Mouse (Mus musculus): ENCODE data around the gene Brinp3.

Brinp3 gene

DNA sequence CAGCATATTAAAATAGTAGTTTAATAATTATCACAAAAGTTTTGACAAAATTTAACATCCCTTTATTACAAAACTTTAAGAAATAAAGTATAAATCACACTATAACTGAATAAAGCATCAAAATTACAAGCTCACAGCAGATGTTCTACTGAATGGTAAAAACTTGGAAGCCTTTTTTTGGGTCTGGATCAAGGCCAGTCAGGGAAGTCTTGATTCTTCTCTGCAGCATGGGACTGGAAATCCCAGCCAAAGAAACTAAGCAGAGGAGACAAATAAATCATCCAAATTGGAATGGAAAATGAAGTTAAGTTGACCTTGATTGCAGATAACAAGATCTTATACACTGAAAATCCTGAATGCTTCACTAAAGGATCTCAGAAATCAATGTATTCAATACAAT lies 298.3 kb downstream of the Brinp3 start:
- DNase-seq (ENCODE audit: low spot score in 2 of 2) = no peak

DNA sequence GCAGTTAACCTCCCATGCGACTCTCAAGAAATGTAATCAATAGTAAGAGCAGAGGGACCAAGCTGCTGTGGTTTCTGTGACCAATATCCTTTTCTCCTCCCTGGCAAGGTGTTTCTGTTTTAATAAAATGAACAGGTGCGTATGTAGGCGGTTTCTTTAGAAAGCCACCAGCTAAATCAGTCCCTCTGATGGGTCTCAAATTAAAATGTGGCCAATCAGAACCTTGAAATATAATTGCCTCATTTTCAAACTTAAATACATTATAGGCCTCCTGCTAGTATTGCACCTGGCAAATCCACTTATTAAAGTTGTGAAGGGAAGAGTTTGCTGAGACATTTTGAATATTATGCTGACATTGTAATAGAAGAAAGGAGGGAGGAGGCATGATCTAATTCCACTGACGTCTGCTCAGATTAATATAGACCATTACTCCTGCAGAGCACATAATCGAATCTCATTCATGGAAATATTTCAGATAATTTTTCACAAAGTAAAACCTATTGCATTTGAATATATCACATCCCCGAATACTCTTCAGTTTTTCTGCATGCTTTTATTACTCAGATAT lies 305.5 kb downstream of the Brinp3 start:
- no peak for DNase-seq (ENCODE audit: low spot score in 2 of 2)

DNA sequence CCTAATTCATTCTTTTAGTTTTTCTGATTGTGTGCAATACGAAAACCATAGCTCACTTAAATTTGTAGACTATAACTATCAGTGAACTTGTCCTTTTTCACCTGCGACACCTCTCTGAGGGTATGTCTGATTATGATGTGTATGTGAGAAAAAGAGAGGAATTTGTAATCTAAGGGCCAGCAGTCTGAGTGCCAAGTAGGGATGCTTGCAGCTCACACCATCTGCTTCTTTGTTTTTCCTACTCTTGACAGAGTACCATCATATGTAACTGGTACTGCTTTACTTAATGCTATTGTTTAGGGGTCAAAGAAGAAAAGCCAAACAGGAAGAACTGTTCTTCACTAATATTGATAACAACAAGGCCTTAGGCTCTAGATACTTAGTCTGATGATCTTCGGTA lies 307.3 kb downstream of the Brinp3 start:
- no peak for DNase-seq (ENCODE audit: low spot score in 2 of 2)

DNA sequence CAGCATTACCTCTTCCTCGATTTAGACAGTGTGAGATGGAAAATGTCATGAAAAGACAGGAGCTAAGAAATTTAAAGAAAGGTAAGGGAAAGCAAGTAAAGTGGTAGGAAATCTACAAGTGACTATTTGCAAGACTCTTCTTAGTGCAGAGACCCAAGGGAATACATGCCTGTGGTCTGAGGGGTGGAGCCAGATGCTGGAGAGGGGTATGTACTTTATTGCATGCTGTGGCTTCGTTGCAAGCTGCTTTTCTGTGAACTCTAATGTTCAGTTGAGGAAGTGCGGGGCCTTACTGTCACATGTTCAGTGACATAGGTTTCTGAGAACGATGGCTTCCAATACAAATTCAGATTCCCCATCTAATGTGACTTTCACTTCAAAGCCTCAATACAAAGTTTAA lies 313.2 kb downstream of the Brinp3 start:
- no peak for DNase-seq (ENCODE audit: low spot score in 2 of 2)

DNA sequence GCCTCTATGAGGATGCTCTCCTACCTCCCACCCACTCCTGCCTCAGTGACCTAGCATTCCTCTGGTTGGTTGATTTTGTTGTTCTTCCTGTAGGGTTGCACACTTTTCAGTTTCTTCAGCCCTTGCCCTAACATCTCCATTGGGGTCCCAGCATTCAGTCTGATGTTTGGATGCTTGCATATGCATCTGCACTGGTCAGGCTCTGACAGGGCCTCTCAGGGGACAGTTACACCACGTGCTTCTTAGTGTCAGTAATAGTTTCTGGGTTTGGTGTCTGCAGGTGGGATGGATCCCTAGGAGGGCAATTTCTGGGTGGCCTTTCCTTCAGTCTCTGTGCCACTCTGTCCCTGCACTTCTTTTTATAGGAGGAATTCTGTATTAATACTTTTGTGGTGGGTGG lies 339.3 kb downstream of the Brinp3 start:
- no peak for DNase-seq (ENCODE audit: low spot score in 2 of 2)

DNA sequence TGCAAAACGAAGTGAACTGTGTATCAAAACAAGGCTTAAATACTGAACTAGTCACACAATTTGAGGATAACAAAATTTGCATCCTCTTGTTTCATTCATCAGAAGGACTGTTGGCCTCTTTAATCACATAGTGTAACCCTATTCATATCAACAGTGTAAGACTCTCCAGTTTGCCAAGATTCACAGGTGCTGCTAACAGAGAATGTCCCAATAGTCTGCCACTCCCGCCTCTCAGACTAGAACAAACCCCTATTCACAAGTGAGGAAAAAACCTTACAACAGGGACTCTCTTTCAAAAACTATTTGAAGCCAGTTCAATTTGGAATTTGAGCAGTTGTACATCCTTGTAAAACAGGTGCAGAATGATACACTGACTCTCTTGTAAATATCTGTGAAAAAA lies 349.5 kb downstream of the Brinp3 start:
- no peak for DNase-seq (ENCODE audit: low spot score in 2 of 2)

DNA sequence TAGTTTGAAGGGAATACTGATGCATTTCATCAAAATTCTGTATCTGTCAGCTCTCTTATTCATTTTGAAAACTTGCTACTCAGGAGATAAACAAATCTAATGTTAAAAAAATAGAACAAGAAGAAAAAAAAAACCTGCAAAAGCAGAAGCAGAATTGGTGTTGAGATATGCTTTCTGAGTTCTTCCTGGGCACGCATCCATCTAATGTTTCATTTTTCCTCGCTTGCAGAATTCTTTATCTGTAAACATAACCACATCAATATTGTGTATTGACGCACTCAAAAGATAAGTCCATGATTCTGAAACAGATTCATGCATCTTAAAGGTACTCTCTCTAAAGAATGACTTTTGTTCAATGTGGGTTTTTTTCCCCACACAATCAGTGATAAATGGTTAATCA lies 354.3 kb downstream of the Brinp3 start:
- DNase-seq (ENCODE audit: low spot score in 2 of 2) = no peak

DNA sequence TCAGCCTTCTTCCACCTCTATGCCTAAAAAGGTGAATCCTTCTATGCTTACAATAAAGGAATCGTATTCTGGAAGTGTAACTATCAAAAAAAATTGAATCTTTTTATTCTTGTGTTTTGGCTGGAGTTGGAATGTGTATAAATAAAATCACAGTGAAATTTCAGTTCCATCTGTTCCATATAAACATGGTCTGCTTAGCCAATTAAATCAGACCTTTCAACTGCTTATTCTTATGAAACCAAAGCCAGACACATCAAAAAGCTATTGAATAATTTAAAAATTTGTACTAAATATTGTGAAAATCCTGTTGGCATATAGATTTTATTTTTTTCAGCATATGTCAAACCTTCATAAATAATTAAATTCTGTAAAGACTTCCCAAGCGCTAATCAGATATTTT lies 355.6 kb downstream of the Brinp3 start:
- no peak for DNase-seq (ENCODE audit: low spot score in 2 of 2)

DNA sequence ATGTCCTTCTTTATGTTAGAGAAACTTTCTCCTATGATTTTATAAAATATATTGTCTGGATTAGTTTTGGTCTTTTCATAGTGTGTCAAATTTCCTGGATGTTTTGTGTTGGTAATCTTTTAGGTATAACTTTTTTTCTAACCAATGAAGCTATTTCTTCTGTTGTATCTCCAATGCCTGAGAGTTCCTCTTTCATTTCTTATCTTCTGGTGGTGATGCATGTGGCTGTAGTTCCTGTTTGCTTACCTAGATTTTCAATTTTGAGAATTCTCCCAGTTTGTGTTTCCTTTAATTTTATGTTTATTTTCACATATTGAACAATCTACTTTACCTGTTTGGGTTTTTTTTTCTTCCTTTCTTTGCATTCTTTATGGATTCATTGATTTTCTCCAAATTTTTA lies 404.1 kb downstream of the Brinp3 start:
- no peak for DNase-seq (ENCODE audit: low spot score in 2 of 2)

DNA sequence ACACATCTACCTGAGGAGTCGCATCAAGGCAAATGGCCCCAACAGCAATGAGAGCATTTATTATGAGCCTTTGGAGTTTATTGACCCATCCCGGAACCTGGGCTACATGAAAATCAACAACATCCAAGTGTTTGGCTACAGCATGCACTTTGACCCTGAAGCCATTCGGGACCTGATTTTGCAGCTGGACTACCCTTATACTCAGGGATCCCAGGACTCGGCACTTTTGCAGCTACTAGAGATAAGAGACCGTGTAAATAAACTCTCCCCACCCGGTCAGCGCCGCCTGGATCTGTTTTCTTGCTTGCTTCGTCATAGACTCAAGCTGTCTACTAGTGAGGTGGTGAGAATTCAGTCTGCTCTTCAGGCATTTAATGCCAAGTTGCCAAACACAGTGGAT lies 407.1 kb downstream of the Brinp3 start:
- no peak for DNase-seq (ENCODE audit: low spot score in 2 of 2)

DNA sequence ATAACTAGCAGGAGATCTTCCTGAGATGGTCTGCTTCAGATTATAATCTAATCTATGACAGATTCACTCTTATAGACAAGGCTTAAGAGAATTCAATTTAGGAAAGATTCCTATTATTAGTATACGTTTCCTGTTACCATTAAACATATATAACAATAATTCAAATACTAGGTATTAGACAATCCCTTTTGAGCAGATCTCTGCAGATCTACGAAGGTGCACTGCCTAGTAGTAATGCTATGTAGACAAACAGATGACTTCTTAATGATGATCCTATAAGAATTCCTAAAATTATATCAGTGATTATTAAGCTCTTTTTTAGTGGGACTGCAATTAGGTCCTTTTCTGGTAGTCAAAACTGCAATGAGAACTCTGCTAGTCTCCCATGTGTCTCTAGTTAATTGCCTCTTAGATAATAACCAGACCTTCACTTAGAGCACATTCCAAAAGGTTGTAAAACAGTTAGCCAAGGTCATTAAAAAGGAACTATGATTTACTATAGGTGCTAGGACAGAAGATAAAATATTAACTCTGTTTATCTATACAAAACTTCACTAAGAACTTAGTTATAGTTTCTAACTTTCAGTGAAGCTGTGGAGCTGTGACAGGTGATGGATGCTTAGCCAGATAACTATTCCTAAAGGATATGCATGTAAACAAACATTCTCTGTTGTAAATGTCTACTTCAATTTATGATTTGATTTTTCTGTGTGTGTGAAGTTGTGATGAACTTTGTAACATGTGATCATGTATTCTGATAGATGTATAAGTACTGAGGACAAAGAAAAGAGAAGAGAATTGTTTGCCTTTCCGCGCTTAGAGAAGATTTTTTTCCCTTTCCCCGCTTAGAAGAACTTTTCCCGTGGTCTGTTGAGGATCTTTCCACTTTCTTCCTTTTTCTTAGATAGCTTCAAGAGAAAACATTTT lies 445.2 kb downstream of the Brinp3 start:
- no peak for DNase-seq (ENCODE audit: low spot score in 2 of 2)

Data from thymus, postnatal 10 days (tissue).